Mouse (Mus musculus): Measurements from ENCODE around the gene Csrp3. TPM values are rescaled to one million over a fixed set of nuclear protein-coding genes. Genes with fewer than 3 reads are reported as not detected.

The Csrp3 gene
- total RNA-seq, 1 experiment from 2014 or later = 0.57 TPM

DNA sequence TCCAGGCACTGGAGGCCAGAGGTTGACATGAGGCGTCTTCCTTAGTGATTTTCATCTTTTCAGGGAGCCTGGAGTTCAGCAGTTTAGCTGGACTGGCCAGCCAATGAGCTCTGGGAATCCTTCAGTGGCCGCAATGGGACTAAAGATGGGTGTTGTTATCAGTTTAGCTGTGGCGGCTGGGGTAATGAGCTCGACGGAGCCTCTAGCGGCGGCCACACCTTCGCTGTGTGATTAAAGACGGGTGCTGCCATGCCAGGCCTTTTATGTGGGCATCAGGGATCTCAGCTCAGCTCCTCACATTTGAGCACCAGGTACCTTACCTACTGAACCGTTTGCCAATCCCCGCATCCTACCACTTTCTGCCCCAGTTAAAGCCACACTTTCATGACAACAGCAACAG is 23.5 kb upstream of the Csrp3 start:
- ATAC-seq (replicated peaks; ENCODE audit: insufficient number of reproducible peaks, low FRiP score, low TSS enrichment, poor library complexity, severe bottlenecking) = no peak

DNA sequence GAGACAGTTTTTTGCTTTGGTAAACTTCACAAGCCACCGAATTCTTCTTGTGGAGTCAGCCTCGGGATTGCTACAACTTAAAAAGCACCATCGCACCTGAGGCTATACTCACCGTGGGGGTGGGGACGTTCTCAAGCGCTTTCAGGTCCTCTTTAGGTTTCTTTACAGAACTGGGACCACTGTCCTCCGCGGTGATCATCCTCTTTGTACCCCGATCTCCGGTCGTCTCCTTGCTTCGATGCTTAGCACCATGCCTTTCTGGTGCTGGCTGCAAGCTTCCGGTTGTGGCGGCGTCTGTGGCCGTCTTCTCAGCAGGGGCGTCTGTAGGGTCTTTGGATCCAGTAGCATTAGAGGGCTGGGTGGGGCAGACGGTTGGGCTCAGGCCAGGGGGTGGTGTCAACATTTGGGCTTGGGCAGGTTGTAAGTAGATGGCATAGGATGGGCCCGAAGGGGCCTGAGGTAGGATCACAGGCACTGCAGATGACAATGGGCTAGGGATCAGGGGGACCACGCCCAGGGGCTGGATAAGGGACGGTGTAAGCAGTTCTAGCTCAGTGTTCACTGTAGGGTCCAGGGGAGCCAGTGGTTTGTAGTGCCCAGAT is 22.8 kb upstream of the Csrp3 start:
- ATAC-seq (replicated peaks; ENCODE audit: insufficient number of reproducible peaks, low FRiP score, low TSS enrichment, poor library complexity, severe bottlenecking) = no peak

DNA sequence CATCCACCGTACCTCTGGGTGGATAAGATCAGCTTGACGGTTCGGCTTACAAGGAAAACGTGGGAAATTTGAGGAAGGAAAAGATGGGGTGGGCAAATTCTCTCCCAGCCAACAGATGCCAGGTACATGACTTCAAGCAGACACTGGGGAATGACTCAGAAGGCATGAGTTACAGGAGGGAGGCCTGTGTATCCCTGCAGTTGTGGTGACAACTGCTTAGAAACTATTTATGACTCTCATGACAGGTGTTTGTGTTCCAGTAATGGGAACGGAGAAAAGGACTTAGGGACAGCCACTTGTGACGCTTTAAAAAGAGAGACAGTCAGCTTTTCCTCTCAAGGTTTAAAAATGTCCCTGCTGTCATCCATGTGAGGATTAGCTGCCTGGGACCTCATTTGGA is 22.3 kb upstream of the Csrp3 start:
- ATAC-seq (replicated peaks; ENCODE audit: insufficient number of reproducible peaks, low FRiP score, low TSS enrichment, poor library complexity, severe bottlenecking) = no peak

DNA sequence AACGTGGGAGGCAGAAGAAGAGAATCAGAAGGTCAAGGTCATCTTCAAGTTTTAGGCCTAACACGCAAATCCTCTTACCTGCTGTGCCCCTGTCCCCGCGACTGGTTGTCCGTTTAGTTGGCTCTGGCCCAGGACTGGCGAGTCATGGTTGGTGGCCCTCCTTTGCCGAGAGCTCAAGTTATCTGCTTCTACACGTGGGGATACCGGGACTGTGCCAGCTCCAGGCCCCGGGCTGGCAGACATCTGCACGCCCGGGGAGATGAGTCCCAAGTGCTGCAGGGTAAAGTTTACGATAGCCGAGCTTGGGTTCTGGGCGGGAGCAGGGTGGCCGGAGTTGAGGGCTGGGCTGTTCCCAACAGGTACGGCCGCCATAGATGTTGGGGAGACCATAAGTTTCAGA is 19.7 kb upstream of the Csrp3 start:
- ATAC-seq (replicated peaks; ENCODE audit: insufficient number of reproducible peaks, low FRiP score, low TSS enrichment, poor library complexity, severe bottlenecking) = no peak

DNA sequence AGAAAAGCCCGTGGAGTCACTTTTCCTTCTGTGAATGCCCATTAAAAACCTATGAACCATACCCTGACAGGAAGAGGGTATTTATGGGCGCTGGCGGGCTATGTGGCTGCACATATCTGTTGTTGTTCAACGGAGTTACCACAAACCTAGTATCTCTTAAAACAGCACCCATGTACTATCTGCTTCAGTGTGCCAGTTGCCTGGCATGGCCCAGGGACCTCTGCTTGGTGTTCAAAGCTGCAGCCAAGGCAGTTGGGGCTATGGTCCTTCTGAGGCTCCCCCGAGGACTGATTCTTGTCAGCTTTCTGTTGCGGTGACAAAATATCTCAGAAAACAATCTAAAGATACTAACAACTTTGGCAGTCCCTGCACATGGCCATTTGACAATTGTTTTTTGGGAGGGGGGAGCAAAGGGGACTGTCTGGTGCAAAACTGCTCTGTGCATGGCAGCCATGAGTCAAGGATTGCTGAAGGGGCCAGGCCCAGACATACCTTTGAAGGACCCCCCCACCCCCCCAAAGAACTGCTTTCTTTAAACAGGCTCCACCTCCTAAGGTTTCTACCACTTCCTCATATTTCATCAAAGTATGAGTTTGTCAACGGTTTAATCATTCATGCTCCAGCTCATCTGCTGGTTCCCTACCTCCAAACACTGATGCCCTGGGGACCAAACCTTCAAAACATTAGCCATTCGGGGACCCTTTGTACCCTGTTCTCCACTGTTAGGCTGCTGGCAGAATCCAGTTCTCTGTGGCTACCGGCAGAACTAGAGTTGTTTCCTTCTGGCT is 17.0 kb upstream of the Csrp3 start:
- no peak for ATAC-seq (replicated peaks; ENCODE audit: insufficient number of reproducible peaks, low FRiP score, low TSS enrichment, poor library complexity, severe bottlenecking)

DNA sequence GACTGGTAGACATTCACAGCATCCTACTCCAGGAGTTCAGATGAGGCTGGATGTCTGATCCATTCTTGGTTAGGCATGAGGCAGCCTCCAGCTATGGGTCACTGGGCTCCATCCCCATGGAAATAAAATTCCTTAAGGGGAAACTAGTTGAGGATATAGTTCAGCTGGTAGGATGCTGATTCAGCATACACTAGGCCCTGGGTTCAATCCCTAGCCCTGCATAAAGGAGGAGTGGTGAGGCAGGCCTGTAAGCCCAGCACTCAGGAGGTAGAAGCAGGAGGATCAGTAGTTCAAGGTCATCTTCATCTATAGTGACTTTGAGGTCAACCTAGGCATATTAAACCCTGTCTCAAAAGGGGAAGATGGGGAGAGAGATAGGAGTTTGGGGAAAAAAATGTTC is 16.4 kb upstream of the Csrp3 start:
- no peak for ATAC-seq (replicated peaks; ENCODE audit: insufficient number of reproducible peaks, low FRiP score, low TSS enrichment, poor library complexity, severe bottlenecking)

DNA sequence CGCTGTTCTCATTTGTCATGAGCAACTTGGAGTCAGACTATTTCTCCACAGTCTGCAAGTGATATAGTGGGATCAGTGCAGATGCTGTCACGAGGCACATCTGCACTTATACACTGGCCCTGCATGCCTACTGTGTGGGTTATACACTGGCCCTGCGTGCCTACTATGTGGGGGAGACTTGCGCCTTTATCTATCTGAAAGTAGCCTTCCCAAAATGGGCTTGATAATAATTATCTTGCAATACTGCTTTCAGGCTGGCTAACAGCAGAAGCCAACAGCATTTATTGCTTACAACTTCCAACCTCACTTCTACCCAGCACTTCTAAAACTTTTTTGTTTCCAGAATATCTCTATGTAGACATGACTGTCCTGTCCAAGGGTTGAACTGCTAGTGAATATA is 14.0 kb upstream of the Csrp3 start:
- ATAC-seq (replicated peaks; ENCODE audit: insufficient number of reproducible peaks, low FRiP score, low TSS enrichment, poor library complexity, severe bottlenecking) = no peak

DNA sequence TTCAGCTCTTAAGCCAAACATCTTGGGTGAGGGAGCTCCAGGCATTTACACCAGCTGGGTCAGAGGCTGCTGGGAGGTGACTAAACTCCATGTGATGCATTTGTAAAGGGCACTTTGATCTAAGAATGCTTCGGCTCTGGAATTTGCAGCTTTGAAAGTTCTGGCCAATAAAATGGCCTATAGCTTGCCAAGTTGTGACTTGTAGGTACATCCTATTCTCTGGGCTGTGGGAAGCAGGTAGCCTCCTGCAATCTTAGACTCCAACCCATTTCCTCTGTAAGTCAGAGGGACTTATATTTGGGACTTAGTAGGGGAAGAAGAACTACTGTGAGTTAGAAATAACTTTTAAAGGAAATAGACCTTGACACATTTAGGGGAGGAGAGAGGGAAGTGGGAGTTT is 13.1 kb upstream of the Csrp3 start:
- no peak for ATAC-seq (replicated peaks; ENCODE audit: insufficient number of reproducible peaks, low FRiP score, low TSS enrichment, poor library complexity, severe bottlenecking)

DNA sequence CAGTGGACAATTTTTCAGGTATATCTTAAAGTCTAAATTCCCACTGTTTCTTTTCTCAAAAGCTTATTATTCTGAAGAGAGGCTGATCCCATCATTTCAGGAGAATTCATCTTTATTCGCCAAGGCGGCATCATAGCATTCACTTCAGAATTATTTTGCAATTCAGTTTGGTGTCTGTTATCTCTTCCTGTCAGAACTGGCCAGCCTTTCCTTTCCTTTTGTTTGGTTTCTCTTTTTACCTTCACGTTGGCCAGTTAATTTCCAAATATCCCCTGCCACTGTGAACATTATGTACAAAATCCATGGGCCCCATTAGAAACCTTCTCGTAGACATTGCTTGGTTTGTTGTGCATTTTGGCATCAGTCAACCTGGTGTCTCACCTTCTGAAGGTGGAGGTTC is 11.5 kb upstream of the Csrp3 start:
- ATAC-seq (replicated peaks; ENCODE audit: insufficient number of reproducible peaks, low FRiP score, low TSS enrichment, poor library complexity, severe bottlenecking) = no peak

DNA sequence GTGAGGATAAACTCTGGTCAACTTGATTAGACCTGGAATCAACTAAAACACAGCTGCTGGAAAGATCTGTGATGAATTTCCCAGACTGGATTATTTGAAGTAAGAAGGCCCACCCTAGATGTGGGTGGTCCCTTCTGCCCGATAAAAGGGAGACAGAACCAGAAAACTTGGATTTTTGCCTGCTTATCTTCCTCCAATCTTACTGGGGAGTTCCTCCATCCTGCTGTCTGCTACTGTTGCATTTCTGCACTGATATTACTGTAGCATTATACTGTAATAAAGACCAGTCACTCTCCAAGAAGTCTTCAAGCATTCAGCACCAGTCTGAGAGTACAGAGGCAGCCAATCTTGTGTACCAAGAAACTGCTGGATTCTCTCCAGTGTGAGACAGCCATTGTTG is 10.4 kb upstream of the Csrp3 start:
- ATAC-seq (replicated peaks; ENCODE audit: insufficient number of reproducible peaks, low FRiP score, low TSS enrichment, poor library complexity, severe bottlenecking) = no peak

DNA sequence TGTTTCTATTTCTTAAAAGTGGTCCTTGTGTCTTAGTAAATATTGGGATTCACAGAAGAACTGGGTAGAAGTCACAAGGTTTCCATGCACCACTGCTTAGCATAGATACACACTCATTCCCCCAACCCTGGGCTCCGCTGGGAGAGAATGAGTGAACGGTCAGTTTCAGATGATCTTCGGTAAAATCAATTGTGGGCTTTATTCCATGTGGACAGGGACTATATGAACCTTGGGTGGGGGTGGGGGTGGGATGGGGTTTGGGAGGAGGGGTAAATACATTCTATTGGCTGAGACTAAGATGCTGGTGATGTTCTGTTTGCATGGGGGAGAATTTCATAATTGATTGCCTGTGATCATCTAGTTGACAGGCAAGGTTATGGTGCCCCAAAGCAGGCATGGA is 7.6 kb upstream of the Csrp3 start:
- ATAC-seq (replicated peaks; ENCODE audit: insufficient number of reproducible peaks, low FRiP score, low TSS enrichment, poor library complexity, severe bottlenecking) = no peak

DNA sequence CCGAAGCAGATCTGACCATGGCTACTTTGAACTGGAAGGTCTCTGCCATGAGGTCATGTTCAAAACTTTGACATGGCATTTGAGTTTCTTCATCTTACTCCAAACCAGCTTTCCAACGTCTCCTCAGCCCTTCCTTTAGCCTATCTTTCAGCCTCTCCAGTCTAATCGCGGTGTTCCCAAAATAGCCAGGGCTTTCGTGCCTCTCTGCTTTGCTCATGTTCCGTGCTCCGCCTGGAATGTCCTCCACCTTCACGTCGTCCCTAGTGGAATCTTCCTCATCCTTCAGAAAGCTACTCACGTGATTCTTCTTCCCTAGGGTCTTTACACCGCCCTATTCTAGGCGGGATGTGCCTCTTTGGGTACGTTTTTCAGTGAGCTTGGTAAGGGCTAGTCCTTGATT is 5.7 kb upstream of the Csrp3 start:
- ATAC-seq (replicated peaks; ENCODE audit: insufficient number of reproducible peaks, low FRiP score, low TSS enrichment, poor library complexity, severe bottlenecking) = no peak

DNA sequence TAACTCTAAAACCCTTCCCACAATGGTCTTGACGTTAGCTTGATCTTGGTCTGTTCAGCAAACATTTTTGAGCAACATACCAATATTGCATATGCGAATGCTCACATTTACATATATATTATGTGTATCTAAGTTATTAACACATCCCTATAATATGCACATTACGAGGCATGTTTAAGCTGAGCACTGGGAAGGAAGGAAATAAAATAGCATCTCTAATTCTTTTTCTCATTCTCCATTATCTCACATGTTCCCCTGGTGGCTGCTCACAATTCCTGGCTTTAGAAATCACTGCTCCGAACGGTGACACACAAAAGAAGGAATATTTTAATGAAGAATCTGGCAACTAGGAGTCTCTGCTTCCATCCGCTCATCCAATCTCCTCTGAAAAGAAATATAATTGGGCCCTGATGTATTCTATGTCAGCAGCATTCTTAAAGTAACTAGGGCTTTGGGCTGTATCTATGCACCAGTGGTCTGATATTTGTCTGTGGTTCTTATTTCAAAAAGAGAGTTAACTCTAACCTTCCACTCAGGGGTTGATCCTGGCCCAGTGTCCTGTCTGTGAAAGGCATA is 3.8 kb upstream of the Csrp3 start:
- no peak for ATAC-seq (replicated peaks; ENCODE audit: insufficient number of reproducible peaks, low FRiP score, low TSS enrichment, poor library complexity, severe bottlenecking)

DNA sequence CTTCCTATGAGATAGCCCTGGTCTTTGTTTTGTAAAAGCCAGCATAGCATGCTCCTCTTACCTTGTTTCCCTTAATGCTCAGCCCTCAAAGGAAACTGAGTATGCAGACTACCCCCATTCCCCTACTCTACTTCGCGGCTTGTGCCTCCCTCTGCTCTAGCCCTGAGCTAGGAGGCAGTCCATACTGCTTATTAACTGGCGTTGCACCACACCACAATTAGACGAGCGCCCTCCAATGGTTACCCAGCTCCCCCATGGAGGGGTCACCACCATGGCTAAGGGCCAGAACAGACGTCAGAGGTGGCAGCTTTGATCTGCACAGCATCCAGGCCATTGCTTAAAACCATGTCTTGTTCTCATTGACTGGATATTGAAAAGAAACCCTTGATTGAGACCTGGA is 1.1 kb downstream of the Csrp3 start:
- no peak for ATAC-seq (replicated peaks; ENCODE audit: insufficient number of reproducible peaks, low FRiP score, low TSS enrichment, poor library complexity, severe bottlenecking)

DNA sequence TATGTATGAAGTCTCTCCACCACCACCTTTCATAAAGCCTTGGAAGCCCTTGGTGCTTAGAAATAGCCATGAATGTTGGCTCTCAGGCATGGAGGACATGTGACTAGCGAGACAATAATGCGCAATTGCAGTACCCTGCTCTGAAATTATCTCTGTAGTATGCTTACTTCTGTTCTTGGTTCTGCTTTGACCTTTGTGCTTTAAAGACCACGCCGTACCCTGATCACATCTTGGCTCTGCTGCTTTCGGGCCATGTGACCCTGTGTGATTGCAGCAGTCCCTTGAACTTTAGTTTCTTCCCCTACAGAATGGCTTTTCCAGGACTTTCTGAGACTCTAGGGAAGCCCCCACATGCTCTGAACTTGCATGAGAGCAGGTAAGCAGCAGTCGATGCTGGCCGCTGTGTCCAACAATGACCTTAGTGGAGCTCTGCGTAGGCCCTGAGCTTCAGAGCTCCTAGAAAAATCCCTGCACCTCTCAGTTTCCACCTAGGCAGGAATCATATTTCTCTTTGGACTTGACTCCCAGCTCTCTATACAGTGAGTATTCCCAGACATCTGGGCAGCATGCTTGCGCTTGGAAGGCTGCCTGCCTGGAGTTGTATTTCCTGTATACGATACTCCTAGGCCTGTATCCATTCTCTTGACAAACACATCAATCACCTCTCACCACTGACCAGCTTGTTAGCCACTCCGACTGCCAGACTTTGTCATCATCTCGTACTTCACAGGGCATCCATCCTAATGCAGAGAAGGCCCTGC is 2.4 kb downstream of the Csrp3 start:
- ATAC-seq (replicated peaks; ENCODE audit: insufficient number of reproducible peaks, low FRiP score, low TSS enrichment, poor library complexity, severe bottlenecking) = no peak

DNA sequence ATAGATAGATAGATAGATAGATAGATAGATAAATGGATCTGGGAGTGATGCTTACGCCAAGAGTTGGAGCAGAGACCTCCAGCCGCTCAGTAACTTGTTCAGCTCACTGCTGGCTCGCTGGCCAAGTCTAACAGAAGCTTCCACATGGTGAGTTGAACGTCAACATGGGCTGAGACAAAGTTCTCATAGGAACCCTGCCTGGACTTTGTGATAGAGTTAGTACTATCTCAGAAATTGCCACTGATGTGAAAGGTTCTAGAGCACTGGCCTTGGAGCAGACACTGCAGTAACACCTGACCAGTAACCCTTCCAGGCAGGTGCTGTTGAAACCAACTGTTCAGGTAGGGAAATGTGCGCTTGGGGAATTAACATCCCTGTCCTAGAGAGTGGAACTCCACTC is 4.3 kb downstream of the Csrp3 start:
- ATAC-seq (replicated peaks; ENCODE audit: insufficient number of reproducible peaks, low FRiP score, low TSS enrichment, poor library complexity, severe bottlenecking) = no peak

DNA sequence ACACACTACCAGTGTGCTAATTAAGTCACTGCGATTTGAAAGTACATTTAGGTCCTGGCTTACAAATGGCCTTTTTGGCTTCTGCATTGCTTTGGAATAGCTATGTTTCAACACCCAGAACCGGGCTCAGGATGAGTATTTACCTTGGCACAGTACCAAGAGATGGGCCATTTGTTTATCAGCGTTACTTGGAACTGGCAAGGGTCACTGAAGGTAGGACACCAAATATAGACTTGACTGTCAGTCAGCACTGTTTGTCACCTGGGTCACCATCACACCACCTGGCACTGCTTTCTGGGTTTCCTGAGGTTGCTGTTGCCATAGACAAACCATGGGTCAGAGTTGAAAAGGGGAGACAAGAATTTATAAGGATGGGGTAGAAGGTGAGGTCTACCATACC is 5.5 kb downstream of the Csrp3 start:
- ATAC-seq (replicated peaks; ENCODE audit: insufficient number of reproducible peaks, low FRiP score, low TSS enrichment, poor library complexity, severe bottlenecking) = no peak

DNA sequence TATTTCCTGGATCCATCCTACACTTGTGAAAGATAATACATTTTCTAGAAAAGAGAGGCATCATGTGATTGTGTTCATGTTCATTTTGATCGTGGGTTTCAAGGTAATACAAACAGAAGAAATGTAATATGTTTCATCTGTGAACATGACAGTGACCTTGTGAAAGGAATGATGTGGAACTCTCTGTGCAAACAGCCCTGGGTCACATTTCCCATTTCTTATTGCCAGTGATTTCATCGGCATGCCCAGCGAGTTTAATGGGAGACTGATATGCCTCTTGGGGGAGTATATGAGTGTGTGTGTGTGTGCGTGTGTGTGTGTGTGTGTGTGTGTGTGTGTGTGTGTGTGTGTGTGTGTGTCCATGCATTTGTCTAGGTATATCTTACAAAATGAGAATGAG is 6.3 kb downstream of the Csrp3 start:
- no peak for ATAC-seq (replicated peaks; ENCODE audit: insufficient number of reproducible peaks, low FRiP score, low TSS enrichment, poor library complexity, severe bottlenecking)

DNA sequence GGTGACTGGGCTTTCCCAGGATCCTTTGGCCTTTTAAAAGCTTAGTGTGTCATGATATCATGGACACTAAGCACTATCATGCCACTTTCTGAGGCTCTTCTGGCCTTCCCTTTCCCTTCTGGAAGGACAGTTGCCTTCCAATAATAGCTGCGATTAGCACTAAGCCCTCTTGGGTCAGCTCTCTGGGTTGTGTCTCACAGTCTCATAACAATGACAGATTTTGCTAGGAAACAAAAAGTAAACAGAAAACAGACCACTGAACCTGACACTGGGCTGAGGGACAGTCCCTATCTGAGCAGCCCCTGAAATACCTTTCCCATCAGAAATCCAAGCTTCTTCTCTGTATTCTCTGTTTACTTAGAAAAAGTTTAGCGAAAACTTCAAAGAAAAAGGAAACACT is 7.3 kb downstream of the Csrp3 start:
- ATAC-seq (replicated peaks; ENCODE audit: insufficient number of reproducible peaks, low FRiP score, low TSS enrichment, poor library complexity, severe bottlenecking) = no peak

DNA sequence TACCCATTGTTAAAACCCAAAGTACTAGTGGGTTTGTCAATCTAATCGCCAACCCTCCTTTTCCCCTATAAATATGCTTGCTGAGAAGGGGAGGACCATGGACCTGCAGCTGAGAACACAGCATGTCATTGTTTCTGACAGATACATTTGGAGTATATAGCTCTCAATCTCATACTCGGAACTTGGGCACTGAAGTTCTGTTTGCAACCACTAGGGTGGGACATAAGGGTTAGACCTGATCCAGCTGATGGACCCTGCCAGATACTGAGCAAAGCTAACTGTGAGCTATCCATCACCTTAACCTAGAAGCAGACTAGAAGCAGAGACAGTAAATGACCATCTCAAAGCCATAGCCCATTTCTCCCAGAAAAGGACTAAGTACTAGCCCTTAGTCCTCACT is 9.4 kb downstream of the Csrp3 start:
- ATAC-seq (replicated peaks; ENCODE audit: insufficient number of reproducible peaks, low FRiP score, low TSS enrichment, poor library complexity, severe bottlenecking) = no peak

All from monocyte, adult 5-6 weeks (primary cell).